Mouse (Mus musculus) liver, postnatal 0 days (tissue): ENCODE data around the gene Vsnl1.

Source experiments
- CTCF ChIP-seq: sonication (generic); IDR thresholded peaks from 2 replicates; pipeline ENCODE4 v1.5.1; 2016; ENCODE audit warnings: antibody characterized with exemption, low read depth
- EP300 ChIP-seq: IDR thresholded peaks from 2 replicates; pipeline ENCODE4 v1.6.1; 2016; ENCODE audit warnings: antibody characterized with exemption, low read depth, mild to moderate bottlenecking

- no peak for TF ChIP-seq CTCF
- no peak for TF ChIP-seq EP300
These were observed 51.7 kb downstream of the Vsnl1 start for GRCm38 (mm10) chr12:11384754-11385153.
